Mouse (Mus musculus) cerebellum, postnatal 10 days (tissue): Measurements from ENCODE around the gene Iyd.

Source experiments
- DNase-seq, 2 experiments: peaks; one replicate each; pipeline ENCODE4 v3.0.0; 2021; ENCODE audit warnings: mixed read lengths in 2 of 2

Iyd gene

DNA sequence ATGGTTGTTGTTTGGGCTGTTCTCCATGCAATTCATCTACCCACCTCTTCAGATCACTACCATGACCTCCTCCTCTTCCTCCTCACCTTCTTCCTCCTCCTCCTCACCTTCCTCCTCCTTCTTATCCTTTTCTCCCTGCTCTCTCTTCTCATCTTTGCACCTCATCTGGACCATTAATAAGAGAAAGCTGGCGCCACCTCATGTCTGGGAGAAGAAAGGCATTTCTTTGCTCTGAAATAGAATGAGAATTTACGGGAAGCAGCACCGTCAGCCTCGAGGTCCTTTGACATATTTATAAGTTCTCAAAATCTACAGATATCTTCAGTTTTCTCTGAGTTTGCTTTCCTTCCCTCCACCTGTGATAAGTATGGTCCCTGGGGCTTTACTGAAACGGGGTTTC, 15.1 kb downstream of the Iyd start:
- DNase-seq: no peak

DNA sequence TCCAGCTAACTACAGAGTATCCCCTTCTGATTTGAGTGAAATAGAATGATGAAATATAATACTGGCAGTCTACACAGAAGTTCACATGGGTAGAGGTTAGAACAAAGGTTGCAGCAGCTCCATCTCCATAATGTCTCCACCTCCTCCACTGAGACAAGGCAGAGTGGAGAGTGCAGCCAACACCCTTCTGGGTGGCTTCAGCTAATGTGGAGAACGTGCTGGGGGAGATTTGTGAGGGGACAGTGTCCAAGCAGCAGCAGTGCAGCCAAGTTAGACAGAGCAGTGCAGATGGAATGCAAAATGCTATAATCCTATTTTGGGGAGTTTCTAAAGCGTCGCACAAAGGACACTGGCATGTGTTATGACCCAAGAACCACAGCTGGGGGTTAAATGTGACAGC, 16.5 kb downstream of the Iyd start:
- no peak for DNase-seq

DNA sequence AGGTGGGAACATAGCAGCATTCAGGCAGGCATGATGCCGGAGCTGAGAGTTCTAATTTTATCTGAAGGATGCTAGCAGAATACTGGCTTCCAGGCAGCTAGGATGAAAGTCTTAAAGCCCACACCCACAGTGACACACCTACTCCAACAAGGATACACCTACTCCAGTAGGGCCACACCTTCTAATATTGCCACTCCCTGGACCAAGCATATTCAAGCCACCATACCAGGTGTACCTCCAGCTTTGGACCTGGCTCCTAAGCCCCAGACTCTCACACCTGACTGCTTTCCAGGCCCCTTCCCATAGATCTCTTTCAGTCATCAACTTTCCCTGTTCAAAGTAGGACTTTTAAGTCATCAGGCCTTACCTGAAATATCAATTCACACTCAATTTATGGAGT, 19.1 kb downstream of the Iyd start:
- DNase-seq: no peak

DNA sequence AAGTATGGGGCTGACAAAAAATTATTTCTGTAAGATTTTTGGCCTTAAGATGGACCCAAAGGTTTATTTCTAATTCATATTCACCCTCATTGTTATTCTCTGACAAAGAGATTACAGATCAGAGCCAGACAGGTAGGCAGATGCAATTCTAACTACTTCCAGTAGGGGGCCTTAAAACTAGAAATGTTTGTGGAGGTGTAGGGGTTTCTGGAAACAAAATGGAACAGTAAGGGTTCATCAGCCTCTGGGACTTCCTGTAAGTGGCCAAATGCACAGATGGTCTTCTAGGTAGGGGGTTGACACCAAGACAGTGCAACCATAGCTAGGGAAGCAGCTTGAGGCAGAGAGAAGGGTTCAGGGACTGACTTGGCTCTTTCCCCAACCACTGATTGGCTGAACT, 22.1 kb downstream of the Iyd start:
- DNase-seq: peak; percentile 55 to 69

DNA sequence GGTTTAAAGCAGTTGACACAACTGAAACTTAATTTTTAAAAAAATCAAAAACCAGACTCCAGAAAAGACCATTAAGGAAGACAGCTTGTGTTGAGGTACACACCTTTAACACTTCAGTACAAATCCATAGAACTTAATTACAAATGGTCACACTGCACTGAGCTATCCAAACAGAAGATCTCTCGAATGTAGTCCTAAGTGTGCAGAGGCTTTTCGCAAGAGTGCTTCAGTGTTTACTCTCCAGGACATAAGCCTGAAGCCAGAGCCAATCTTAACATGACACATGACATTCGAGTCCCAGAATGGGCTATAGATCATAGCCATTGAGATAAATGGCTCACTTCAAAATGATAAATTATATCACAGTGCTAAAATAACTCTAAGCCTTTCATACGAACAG, 25.1 kb downstream of the Iyd start:
- no peak for DNase-seq

DNA sequence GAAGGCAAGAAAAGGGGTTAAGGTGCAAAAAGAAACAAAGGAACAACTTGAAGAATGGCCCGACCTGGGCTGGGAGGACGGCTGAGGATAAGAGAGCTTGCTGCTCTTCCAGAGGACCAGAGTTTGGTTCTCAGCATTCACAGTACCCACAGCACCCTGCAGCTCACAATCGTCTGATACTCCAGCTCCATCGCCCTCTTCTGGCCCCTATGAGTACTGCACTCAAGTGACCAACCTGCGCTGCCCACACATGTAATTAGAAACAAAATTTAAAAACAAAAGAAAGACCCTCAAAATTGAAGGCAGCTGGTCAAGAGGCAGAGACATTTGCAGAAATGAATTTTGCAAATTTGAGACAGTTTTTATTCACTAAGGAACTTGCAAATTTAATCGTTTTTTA, 27.8 kb downstream of the Iyd start:
- DNase-seq: peak in 1 of 2 experiments; percentile 19

DNA sequence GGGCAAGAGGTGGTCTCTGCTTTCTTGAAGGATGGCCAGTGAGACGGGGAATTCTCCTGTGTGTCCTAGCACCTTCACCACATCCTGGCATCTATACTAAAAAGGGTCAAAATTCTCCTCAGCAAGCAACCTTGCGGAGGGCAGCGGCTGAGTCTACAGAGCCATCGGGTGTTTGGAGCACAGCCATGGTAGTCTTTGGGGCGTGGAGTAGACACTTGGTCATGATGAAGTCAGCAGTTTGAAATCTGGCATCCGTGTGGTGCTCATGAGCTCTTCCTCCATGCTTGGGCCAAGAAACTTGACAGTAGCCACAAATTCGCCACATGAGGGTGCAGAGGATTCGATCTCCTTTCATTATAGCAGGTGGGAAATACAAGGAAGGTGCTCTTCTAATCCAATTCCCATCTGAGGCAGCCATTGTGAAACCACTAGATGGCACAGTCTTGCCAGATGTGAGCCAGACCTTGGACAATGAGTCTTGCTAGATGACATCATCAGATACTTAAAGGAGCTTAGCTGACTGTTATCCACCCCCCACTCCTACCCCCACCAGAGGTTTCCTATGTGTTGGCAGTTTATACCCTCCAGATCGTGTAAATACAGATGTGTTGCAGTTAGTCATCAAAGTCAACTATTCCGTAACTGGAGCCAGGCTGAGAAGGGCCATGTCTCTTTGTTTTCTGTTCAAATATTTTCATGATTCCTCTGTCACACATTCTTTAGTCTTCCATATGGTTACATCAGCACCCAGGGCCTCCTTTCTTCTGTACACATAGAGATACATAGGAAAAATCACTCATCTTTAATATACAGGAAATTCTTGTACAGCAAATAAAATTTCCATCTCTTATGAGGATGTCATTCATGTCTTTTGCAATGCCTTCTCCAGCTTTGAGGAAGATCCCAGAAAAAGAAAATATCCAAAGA, 32.9 kb downstream of the Iyd start:
- peak in 1 of 2 experiments; percentile 11 for DNase-seq

DNA sequence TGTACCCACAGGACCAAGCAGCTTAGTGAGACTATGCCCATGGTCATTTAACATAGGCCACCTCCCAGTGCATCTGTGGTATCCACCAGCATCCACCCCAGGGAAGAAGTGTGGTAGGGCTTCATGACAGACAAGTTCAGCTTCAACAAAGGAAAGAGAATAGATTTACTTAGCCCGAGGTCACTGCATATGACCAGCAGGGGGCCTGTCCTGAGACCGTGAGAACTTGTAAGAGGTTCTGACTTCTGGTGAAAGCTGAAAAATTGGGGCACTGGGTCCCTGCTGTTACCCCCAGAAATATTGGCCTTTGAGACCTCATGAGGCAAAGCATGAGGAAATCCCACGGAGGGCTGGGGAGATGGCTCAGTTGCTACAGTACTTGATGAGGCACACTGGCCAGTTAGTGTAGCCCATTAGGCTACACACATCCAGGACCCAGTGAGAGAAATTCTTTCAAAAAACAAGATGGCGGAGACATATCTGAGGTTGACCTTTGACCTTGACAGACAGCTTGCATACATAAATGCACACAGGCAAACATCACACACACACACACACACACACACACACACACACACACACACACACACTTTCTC, 34.0 kb downstream of the Iyd start:
- peak in 1 of 2 experiments; percentile 6 for DNase-seq

DNA sequence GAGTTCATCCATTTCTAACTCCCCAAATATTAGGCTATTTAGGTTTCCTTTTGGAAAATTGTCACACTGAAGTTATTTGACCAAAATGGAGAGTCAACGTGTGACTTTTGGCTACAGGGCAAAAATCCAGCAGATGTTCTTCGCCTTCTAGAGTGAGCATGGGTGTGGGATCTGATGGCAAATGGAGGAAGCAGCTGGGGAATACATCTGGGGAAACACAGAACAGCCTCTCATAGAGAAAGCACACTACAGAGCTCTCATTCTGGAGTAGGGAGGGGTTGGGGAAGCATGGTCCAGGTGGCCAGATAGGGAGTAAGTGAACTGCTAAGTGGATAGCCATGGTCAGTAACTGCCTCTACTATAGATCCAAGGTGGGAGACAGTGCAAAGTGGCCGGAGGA, 50.6 kb downstream of the Iyd start:
- DNase-seq: no peak

DNA sequence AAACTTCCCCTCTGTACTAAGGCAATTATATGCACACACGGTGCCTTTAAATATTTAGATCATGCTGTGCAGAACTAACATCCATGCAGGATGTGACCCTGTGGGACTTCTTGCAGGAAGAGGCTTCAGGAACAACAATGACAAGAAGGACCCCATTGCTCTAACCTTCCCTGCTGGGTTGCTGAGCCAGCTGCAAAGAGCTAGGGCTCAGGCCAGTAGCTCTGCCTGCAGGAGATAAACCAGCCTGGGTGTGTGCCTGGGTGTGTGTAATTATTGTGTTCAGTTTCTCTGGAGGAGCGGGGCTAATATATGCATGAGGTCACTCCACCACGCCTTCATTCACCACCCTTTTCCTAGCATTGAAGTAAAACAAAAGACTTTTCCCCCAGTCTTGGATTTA, 51.8 kb downstream of the Iyd start:
- no peak for DNase-seq

DNA sequence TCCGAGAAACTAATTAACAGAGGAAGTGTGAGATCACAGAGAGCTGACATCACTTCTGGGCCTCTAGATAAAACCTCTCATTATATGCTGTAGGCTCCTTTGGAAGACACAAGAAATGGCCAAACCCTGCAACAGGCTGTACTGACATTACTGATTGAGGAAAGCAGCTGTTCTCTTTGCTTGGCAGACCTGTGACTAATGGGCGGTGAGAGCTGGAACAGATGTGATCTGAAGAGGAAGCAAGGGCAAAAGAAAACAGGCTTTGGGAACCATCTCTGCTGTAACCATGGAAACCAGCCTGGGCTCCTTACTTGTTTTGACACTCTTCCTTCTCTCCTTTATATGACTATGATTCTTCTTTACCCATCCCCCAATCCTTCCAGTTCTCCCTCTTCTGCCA, 56.7 kb downstream of the Iyd start:
- no peak for DNase-seq

DNA sequence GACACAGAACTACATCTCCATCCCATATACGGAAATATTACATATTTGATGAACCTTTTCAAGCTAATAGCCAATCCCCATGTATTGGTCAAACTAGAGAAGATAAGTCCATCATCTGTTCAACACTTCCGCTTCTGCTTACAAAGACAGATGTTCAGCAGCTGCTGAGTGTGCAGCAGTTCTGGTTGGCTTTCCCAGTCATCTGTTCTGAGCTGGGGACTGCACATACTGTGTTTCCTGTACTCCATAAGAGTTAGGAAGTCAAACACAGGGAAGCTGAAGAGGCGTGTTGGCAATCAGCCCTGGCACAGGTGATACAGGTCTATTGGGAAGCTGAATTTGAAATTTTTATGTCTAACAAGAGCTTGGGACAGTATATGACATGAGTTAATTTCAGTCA, 57.7 kb downstream of the Iyd start:
- DNase-seq: no peak
